Mouse (Mus musculus) frontal cortex, postnatal 25 days (tissue): ENCODE measurements at regions not wholly inside any gene's neighbourhood (a gene's known extent, or its start where the extent isn't known, plus 50 kb on each side); places are given as distances from the start of the nearest gene placed in this dataset.

Experiments used
- DNase-seq, 2 experiments: peaks; one replicate each; pipeline ENCODE4 v3.0.0; 2022; ENCODE audit warnings: low spot score in 2 of 2

DNA sequence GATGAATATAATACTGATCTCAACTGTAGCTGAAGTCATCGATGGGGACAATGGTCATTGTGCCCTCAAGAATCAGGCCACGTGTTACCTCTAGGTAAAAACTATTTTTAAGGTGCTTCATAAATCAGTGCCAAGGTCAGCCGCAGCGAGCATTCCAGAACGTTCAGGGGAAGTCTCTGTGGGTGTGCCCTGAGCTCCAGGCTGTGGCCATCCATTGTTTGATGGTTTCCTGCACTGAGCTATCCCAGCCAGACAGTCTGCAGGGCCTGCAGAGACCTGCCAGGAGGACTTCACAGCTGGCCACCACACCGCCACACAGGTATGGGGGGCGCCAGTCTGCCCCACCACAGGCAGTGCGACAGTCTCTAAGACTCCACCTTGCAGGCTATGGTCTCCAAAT is 62.5 kb upstream of the Zfp637 start:
- no peak for DNase-seq

DNA sequence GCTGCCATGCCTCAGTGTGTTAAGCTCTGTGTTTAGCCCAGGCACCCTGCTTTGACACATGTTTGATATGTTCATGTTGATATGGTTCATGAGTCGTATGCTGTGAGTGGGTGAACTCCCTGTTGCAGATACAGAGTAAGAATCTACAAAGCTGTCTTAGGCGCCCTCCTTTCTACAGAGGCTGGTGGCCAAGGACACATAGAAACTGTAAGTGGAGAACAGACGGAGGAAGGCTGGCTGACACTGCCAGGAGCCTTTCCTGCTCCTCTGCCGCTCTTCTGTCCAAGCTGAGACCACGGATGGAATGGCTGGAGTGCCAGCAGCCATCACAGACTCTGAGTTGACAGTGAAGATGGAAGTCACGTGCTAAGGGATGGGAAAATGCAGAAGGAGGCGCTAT is 62.0 kb upstream of the Zfp637 start:
- DNase-seq: no peak

DNA sequence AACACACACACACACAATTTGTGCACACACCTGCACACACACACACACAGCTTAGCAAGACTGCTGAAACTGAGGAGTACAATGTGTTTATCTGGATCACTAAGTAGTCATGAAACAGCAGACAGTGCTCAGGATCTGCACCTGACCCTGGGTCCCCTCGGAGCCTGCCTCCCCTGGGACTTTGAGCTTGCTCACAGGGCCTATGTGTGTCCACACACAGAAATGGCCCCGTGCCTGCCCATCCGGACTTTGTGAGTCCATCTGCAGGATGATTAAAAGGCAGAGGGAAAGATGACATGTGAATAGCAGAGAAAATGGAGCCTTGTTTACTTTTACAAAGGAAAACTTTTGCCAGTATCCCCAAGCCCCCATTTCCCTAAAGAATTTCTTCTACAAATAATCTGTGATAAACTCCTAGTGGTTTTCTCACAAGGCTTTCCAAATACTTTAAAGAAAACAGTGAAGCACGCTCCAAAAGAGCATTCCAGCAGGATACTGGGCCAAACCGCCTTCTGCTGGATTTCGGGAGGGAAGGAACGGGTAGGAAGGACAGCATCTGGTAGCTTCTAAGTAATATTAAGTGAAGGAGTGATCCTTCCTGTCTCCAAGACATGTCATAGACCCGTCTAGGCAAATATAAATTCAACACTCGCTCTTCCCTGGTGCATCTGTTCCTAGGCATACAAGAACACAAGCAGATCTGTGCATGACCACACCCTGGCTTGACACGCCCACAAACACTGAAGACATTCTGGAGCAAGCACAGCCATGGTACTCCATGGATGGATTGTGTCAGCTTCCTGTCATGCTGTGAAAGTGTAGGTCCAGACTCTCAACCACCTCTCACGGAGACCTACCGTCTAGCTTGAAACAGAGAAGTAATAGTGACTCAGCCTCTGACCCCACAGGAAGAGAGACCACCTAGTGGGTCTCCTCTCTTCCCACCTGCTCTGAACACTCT is 52.1 kb upstream of the Zfp637 start:
- no peak for DNase-seq

DNA sequence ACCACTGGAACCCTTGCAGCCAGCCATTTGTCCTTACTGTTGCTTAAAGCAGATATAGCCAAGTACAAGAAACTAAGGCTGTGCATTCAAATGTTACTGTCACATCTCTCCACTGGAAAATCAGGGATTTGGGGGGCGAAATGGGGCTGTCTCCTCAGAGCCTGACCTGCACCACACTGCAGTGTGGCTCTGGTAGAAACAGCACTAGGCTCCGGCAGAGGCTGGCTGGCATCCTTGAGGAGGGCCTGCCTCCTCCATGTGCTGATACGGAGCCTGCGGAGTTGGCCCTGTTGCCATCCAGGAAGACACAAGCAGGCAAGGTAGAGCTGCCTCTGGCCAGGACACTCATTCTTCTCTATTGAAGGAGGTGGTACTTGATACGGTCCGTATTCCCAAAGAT is 50.4 kb upstream of the Zfp637 start:
- DNase-seq: no peak
